Mouse (Mus musculus) T-cell, adult 2 months (primary cell): ENCODE results near the gene Fmnl2.

ENCODE experiments used
- DNase-seq: peaks from one replicate; pipeline ENCODE4 v3.0.0; 2022; ENCODE audit warnings: low spot score

The Fmnl2 gene

DNA sequence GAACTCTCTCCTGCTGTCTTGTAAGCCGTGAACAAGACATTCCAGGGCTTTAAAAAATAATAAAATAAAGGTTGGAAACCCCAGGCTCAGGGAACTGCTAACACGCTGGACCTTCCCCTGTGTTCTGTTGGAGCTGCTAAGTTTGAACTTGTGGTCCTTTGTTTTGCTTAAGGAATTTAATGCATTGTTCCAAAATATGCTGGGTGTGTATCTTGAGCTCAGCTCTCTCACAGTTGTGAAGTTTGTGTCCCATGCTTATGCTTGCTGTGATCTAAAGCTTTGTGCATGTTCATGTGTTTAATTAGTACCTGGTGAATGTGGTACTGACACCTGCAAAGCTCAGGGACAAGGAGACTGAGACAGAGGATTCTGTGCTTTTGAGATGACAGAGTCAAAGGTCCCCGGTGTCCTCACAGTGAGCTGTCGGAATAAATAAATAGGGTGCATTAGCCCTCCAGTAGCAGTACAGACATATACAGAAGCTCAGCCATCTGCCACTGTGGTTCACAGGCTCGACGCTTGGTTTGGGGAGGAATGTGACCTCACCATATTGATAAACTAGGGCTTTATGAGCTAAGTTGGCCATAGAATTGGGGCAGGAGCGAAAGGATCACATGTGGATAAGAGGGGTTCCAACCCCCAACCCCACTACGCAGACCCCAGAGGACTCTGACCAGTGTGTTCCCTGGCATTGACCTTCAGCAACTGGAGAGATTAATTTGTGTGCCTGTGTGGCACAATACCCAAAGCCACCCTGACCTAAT lies 100.3 kb downstream of the Fmnl2 start:
- no peak for DNase-seq

- DNase-seq, result no peak
Observed at GRCm38 (mm10) chr2:52958535-52959290, 101.1 kb downstream of the Fmnl2 start.

- DNase-seq, result no peak
Observed at GRCm38 (mm10) chr2:52959291-52959621, 101.6 kb downstream of the Fmnl2 start.

DNA sequence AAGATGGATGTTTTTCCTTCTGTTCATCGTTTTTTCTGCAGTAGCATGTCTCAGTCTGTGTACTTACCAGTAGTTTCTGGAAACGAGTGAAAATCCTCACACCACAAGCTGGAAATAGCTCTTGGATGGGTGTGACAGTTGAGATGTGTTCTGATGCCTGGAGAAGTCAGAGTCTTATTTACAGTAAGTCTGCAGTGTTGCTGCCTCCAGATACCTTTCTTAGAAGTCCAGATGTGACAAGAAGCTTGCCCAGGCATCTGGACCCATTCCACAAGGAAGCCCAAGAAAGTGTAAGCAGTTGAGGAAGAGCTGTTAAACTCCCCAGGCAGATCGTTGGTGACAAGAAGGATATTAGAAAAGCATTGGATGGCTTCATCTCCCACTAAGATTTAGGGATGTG lies 102.3 kb downstream of the Fmnl2 start:
- DNase-seq, result no peak

DNA sequence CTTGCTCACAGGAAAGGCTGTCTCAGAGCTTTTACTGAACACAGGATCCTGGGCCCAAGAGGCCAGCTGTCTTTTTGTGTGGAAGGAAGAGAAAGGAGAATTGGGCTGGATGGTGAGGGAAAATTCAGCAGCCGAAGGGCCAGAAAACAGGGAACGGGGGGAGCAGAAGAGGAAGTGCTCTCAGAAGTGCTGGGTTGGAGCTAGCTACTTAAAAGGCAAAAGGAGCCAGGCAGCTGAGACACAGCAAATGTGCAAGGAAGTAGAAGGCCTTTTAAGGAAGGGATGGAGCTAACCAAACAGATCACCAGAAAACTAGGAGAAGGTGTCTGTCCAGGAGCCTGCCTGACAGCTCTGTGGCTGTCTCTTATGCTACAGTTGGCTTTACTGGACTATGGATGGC lies 103.0 kb downstream of the Fmnl2 start:
- DNase-seq, result no peak

GRCm38 (mm10) chr2:52963439-52963838 lies 105.8 kb downstream of the Fmnl2 start:
- DNase-seq, result no peak

GRCm38 (mm10) chr2:52964386-52964928 lies 106.8 kb downstream of the Fmnl2 start:
- no peak for DNase-seq

DNA sequence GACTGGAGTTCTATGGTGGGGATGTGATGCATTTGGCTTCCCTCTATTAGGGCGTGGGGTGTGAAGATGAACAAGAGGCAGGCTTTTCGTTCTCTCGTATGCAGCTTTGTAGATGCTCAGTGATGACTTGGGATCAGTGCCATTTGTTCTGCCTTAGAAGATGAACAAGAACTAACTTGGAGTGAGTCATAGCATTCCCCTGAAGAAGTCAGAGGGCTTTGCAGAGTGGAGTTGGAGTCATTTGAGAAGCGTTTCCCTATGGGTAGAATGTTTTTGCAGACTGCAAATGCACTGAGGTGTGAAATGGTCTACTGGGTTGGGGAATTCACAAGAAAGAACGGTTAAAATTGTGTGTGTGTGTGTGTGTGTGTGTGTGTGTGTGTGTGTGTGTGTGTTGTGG lies 108.6 kb downstream of the Fmnl2 start:
- DNase-seq, result no peak

- DNase-seq, result no peak
Observed at GRCm38 (mm10) chr2:52966820-52967460, 109.3 kb downstream of the Fmnl2 start.

DNA sequence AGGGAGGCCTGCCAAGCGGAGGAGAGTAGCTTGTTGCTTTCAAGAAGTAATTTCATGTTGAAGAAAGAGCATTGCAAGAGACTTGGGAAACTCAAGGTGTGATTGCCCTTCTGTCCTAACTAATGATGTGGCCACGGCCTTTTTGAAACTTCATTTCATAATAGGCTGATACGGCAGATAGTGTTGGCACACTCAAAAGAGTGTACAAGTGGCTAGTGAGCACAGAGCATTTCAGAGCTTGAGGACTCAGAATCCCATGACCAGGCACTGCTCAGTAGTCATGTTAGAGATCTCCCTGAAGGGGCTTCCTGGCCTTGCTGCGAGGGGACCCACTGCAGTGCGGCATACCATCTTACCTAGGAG lies 109.8 kb downstream of the Fmnl2 start:
- DNase-seq, result no peak

- DNase-seq, result no peak
Observed at GRCm38 (mm10) chr2:52968884-52969283, 111.2 kb downstream of the Fmnl2 start.

GRCm38 (mm10) chr2:52974056-52974455 lies 116.4 kb downstream of the Fmnl2 start:
- DNase-seq, result no peak

GRCm38 (mm10) chr2:52974776-52975175 lies 117.1 kb downstream of the Fmnl2 start:
- no peak for DNase-seq

GRCm38 (mm10) chr2:52977921-52978675 lies 120.4 kb downstream of the Fmnl2 start:
- no peak for DNase-seq

DNA sequence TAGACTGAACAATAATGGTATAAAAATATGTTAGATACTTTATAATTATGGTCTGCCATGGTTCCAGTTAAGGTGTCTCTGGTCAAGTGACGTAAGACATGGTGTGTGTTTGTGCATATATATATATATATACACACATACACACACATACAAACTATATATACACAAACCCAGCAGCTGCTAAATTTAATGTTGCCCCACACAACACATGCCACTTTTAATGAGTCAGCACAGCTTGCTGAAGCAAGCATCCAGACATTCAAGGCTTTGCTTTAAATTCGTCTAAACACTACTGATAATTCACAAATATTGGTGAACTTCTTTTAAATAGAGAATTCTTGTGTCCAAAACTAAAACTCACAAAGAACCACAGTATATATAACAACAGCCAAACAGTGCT lies 121.1 kb downstream of the Fmnl2 start:
- no peak for DNase-seq

GRCm38 (mm10) chr2:52979280-52979763 lies 121.7 kb downstream of the Fmnl2 start:
- no peak for DNase-seq

- DNase-seq, result no peak
Observed at GRCm38 (mm10) chr2:52981126-52981525, 123.5 kb downstream of the Fmnl2 start.

GRCm38 (mm10) chr2:52981595-52981994 lies 123.9 kb downstream of the Fmnl2 start:
- DNase-seq, result no peak

DNA sequence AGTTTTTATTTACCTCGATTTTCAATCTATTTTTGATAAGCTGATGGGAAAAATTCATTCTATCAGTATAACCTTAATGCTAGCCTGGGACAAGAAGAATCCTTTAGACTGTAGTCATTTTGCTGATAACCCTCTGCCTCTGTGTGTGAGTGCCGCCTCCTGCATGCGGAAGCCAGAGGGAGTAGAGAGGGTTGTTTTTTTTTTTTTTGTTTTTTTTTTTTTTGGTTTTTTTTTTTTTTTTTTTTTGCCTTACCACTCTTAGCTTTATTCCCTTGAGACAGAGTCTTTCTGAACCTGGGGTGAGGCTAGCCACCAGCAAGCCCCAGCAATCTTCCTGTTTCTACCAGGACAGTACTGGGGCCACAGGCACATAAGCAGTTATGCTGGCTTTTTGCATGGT lies 124.8 kb downstream of the Fmnl2 start:
- DNase-seq, result no peak

- no peak for DNase-seq
Observed at GRCm38 (mm10) chr2:52984556-52984955, 126.9 kb downstream of the Fmnl2 start.

GRCm38 (mm10) chr2:52985167-52985566 lies 127.5 kb downstream of the Fmnl2 start:
- no peak for DNase-seq

- DNase-seq, result no peak
Observed at GRCm38 (mm10) chr2:52986354-52986753, 128.7 kb downstream of the Fmnl2 start.
